Mouse (Mus musculus): ENCODE results near the gene Plekha4. TPM values are rescaled to one million over a fixed set of nuclear protein-coding genes. Genes with fewer than 3 reads are reported as not detected.
"Not testable (repeated sequence)": the region's sequence is repeated elsewhere in the genome, so short reads cannot be mapped to it uniquely, and the experiment has no call there.

Plekha4 gene
- total RNA-seq (2021): 1 to 10 TPM in 1 of 2 experiments, under 1 TPM in 1; 0.90 to 2.7 TPM

GRCm38 (mm10) chr7:45525809-45526473, at the start of gene Plekha4, which contains the start of gene Ppp1r15a:
Plekha4 (plus strand) TSS chr7:45526330.
Ppp1r15a (minus strand) TSS chr7:45526268.
- intact Hi-C loops (cut with DNase I): no loop called here
- peak; percentile 92 for DNase-seq

GRCm38 (mm10) chr7:45476453-45476852, 49.7 kb upstream of the Plekha4 start:
- intact Hi-C loops (cut with DNase I): loop anchor here (5.0 kb wide), 1 partner anchor 86 kb away; no protein-coding TSS in a partner anchor
- DNase-seq: no peak

GRCm38 (mm10) chr7:45477003-45477402, 49.1 kb upstream of the Plekha4 start:
- DNase-seq: peak; percentile 62
- intact Hi-C loops (cut with DNase I): loop anchor here (5.0 kb wide), 1 partner anchor 85 kb away; no protein-coding TSS in a partner anchor

- no peak for DNase-seq
- intact Hi-C loops (cut with DNase I): loop anchor here (5.0 kb wide), 1 partner anchor 84 kb away; no protein-coding TSS in a partner anchor
These were observed 47.4 kb upstream of the Plekha4 start for GRCm38 (mm10) chr7:45478774-45479173.

- intact Hi-C loops (cut with DNase I); DNase-seq: not testable (repeated sequence)
These were observed 45.8 kb upstream of the Plekha4 start for GRCm38 (mm10) chr7:45480310-45480709.

- DNase-seq: peak; percentile 52
- intact Hi-C loops (cut with DNase I): no loop called here
These were observed 44.7 kb upstream of the Plekha4 start, which contains the start of gene Tulp2 for GRCm38 (mm10) chr7:45481374-45481927. Tulp2 (plus strand) TSS chr7:45481877.

- DNase-seq: no peak
- intact Hi-C loops (cut with DNase I): no loop called here
These were observed 44.0 kb upstream of the Plekha4 start for GRCm38 (mm10) chr7:45482166-45482565.

GRCm38 (mm10) chr7:45484985-45485384, 41.1 kb upstream of the Plekha4 start:
- intact Hi-C loops (cut with DNase I); DNase-seq: not testable (repeated sequence)

GRCm38 (mm10) chr7:45486158-45486557, 40.0 kb upstream of the Plekha4 start:
- intact Hi-C loops (cut with DNase I): no loop called here
- no peak for DNase-seq

GRCm38 (mm10) chr7:45486761-45487415, 39.2 kb upstream of the Plekha4 start, which contains the start of gene Gm45808:
Gm45808 (minus strand) TSS chr7:45486811.
- intact Hi-C loops (cut with DNase I): no loop called here
- no peak for DNase-seq

- intact Hi-C loops (cut with DNase I): no loop called here
- no peak for DNase-seq
These were observed 38.3 kb upstream of the Plekha4 start for GRCm38 (mm10) chr7:45487861-45488292.

- intact Hi-C loops (cut with DNase I): no loop called here
- peak; percentile 54 for DNase-seq
These were observed 37.6 kb upstream of the Plekha4 start, which contains the start of gene Dhdh for GRCm38 (mm10) chr7:45488293-45489204. Dhdh (minus strand) TSS chr7:45488805.

- no peak for DNase-seq
- intact Hi-C loops (cut with DNase I): no loop called here
These were observed 36.6 kb upstream of the Plekha4 start for GRCm38 (mm10) chr7:45489578-45489977.

- no peak for DNase-seq
- intact Hi-C loops (cut with DNase I): no loop called here
These were observed 35.3 kb upstream of the Plekha4 start for GRCm38 (mm10) chr7:45490822-45491221.

GRCm38 (mm10) chr7:45491264-45491663, 34.9 kb upstream of the Plekha4 start:
- DNase-seq: no peak
- intact Hi-C loops (cut with DNase I): no loop called here

GRCm38 (mm10) chr7:45492225-45492844, 33.8 kb upstream of the Plekha4 start:
- intact Hi-C loops (cut with DNase I): no loop called here
- no peak for DNase-seq

- intact Hi-C loops (cut with DNase I): no loop called here
- peak; percentile 16 for DNase-seq
These were observed 33.2 kb upstream of the Plekha4 start for GRCm38 (mm10) chr7:45492951-45493350.

GRCm38 (mm10) chr7:45494548-45494947, 31.6 kb upstream of the Plekha4 start:
- intact Hi-C loops (cut with DNase I): no loop called here

GRCm38 (mm10) chr7:45498427-45498826, 27.7 kb upstream of the Plekha4 start:
- intact Hi-C loops (cut with DNase I): no loop called here
- DNase-seq: no peak

More at GRCm38 (mm10) chr7:45494548-45494947, 31.6 kb upstream of the Plekha4 start:
- DNase-seq: no peak

- intact Hi-C loops (cut with DNase I): no loop called here
- no peak for DNase-seq
These were observed 18.5 kb upstream of the Plekha4 start for GRCm38 (mm10) chr7:45507583-45507982.

Measured in left cerebral cortex, postnatal 4 days (tissue).